Mouse (Mus musculus) frontal cortex, adult 2 months (tissue): ENCODE data around the gene Ttpal. TPM values are rescaled to one million over a fixed set of nuclear protein-coding genes. Genes with fewer than 3 reads are reported as not detected.

Experiments used
- DNase-seq, 2 experiments: peaks; one replicate each; pipeline ENCODE4 v3.0.0; 2022; ENCODE audit warnings: low spot score in 1 of 2; ENCODE audit errors: extremely low spot score in 1 of 2
- polyA plus RNA-seq: library from polyadenylated mRNA; depleted of rRNA; stranded (reverse); fragments of >200 nt; gene quantifications from 2 replicates; pipeline ENCODE4 v1.2.3, GENCODE M21; 2012

Ttpal gene
- polyA plus RNA-seq, 1 experiment, result 47.2 TPM

GRCm38 (mm10) chr2:163590996-163591395 is 11.1 kb upstream of the Ttpal start:
- no peak for DNase-seq

GRCm38 (mm10) chr2:163592084-163592483 is 10.0 kb upstream of the Ttpal start:
- DNase-seq, result no peak

GRCm38 (mm10) chr2:163593636-163594282 is 8.4 kb upstream of the Ttpal start:
- DNase-seq, result no peak

DNA sequence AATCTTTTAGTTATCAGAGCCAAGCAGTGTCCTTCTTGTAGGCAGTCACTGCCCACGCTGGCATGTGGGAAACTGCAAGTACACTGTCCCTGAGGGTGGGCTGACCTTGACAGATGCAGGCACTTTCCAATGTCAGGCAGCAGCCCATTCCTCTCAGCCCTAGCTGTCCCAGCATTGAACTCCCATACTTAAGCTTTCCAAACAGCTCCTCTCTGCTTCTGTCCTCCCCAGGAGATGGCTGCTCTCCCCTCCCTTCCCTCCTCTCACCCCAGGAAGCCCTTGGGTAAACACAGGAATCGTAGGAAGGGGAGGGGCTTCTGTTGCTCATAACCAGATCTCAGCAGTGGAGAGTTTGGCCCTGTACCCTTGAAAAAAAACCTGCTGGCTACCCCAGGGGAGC is 7.0 kb upstream of the Ttpal start:
- DNase-seq, result no peak

GRCm38 (mm10) chr2:163596057-163596872 is 5.8 kb upstream of the Ttpal start:
- no peak for DNase-seq

DNA sequence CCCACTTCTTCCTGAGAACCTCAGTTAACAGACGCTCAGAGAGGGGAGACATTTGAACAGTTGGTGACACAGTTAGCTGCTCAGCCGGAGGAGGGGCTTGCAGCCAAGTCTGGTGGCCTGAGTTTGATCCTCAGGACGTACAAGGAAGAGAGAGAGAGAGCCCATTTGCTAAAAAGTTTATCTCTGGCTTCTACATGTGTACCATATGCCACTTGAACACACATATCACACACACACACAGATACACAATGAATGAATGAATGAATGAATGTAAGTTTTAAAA is 5.3 kb upstream of the Ttpal start:
- no peak for DNase-seq

GRCm38 (mm10) chr2:163597661-163598060 is 4.5 kb upstream of the Ttpal start:
- DNase-seq, result peak in 1 of 2 experiments; percentile 60

DNA sequence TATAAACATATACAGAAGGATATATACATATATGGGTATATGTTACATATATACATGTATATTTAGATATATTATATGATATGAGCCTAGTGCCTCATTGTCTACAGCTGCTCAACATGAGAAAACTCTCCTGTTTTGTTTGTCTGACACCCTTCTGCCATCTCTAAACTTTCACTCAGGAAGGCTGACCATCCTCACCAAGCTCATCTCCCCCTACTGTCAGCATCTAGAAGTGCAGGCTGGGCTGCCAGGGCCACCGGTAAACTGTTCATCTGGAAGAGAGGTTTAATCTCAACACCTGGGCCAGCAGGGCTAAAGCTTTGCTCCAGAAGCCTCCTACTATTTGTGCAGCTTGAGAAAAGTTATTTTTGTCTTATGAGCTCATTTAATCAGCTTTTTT is 2.9 kb upstream of the Ttpal start:
- peak in 1 of 2 experiments; percentile 71 for DNase-seq

DNA sequence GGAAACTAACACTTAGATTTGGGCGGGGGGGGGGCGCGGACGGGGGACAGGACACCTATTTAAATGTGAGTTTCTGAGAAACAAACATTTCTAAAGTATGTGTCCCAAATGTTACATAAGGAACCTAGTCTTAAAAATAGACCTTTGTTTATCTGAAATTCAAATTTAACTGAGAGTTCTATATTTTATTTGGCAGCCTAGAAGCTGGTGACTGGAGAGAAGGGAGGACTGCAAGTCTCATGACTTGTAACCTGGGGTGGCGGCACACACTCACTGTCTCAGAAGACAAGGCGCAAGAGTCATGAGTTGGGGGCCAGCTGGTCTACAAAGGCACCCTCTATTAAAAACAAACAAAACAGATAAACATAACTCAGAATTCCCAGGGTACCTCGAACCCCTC is 1.0 kb upstream of the Ttpal start:
- no peak for DNase-seq

DNA sequence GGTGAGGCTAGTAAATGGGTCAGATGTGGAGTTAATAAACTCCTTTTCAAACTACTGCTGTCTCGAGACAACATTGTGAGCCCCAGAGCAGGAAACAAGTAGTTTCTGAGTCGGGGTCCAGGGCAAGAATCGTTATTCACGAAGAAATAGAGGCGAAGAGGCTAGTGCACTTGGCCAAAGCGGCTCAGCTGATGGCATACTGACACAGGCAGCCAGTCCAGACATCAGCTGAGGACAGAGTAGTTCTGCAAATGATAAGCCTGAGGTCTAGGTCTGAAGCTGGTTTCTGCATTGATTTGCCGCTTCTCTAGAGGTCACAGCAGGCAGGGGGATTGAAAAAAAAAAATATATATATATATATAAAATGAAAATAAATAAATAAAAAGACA is 408 bp upstream of the Ttpal start:
- DNase-seq, result no peak

DNA sequence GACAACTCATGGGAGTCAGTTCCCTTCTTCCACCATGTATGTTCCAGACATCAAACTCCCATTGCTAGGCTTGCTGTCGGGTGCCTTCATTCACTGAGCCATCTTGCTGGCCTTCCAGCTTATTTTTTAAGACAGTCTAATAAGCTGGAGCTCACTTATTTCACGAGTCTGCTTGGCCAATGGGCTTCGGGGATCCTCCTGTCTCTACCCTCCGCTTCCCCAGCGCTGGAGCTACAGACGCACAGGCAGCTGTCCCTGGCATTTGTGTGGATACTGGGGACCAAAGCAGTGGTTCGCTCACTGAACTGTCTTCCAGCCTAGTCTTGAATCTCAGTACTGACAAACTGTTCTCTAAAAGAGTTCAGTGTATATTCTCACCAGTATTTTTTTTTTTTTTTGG is 4.0 kb downstream of the Ttpal start:
- DNase-seq, result no peak

DNA sequence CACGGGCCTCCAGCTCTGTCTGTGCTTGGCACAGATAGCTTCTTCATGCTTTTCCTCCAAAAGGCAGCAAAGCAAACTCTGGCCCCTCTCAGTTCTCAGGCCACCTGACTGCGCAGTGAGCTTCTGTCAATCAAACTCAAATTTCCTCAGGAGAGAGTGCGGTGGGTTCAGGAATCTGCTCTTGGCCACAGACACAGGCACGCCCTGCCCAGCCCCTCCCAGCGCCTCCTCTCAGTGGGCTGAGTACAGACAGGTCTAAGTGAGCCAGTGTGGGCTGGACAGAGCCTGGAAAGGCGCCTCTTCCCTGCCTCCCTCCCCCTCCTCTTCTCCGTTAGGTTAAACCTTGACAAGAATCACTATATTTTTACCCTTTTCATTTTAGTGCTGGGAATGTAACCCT is 5.9 kb downstream of the Ttpal start:
- no peak for DNase-seq

DNA sequence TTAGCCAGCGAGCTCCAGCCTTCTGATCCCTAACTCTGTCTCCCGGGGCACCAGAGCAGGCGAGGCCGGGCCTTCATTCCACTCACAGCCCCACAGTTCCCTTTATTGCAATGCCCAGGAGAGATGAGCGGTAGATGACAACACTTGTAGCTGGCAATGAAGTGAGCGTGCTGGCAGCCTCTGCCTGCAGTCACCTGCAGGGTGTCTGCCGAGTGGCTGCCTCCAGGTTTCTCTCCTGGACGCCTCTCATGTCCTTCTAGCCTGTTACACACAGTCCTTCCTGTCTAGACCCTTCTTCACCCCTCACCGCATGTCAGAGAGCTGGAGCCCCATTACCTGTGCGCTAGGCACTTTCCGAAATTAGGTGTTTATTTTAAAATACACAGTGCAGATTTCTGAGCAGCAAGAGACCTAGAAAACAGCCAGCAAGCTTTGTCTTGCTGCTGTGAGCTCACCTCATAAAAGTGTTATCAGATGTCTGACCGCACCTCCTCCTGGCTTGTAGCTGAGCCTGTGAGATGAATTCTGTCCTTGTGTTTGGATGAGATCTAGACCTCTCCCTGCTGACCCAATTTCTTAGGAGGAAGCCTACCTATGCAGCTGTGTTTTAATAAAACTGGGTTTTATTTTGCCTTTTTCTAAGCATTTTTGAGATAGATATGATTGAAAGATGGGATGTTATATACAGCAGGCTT is 7.3 kb downstream of the Ttpal start:
- no peak for DNase-seq

GRCm38 (mm10) chr2:163611176-163611575 is 9.1 kb downstream of the Ttpal start:
- no peak for DNase-seq

DNA sequence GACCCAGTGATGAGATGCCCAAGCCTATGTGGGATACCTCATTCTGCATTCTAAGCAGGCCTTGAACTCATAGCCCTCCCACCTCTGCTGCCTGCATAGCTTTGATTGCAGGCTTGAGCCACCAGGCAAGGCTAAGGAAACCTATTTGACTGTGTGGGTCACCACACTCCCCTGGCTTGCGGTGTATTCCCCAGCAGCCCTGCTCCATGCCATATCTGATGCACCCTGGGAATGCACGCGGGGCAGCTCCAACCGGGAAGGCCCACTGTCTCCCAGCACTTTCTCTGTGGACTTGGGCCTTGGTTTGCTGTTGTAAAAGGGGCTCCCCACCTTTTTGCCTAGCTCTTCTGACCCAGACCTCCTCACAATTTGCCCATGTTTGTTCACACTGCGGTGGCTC is 11.1 kb downstream of the Ttpal start:
- DNase-seq, result no peak

- DNase-seq, result no peak
Measured at GRCm38 (mm10) chr2:163613990-163614389, 11.9 kb downstream of the Ttpal start.

- DNase-seq, result no peak
Measured at GRCm38 (mm10) chr2:163615401-163615800, 13.3 kb downstream of the Ttpal start.

GRCm38 (mm10) chr2:163615906-163616651 is 14.0 kb downstream of the Ttpal start:
- peak in 1 of 2 experiments; percentile 24 for DNase-seq

DNA sequence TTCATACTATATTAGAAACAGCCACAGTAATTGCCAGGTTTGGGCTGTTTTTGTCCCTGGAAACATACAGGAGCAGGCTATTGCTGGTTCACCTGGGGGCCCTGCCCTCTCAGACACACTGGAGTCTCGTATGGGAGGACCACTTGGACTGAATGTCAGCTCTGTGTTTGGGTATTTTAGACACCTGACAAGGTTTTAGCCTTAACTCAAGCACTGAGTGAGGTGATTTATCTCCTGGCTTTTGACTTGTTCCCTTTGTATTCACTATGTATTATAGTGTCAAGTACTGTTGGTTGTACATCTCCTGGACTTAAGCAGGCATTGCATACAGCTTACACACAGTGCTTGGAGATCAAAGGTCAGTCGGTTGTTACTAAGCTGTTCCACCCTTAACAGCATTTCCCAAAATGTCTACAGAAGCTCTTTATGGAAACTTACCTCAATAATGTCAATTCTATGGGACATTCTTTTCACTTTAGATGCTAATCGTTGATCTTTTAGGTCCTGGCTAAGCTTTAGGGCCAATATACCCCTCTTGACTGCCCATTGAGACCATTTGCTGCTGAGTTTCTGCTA is 14.6 kb downstream of the Ttpal start:
- no peak for DNase-seq

- DNase-seq, result no peak
Measured at GRCm38 (mm10) chr2:163617232-163617863, 15.2 kb downstream of the Ttpal start.
